Mouse (Mus musculus) kidney, postnatal 25 days (tissue): Measurements from ENCODE around the gene Ythdf2.

Experiments
- DNase-seq, 2 experiments: peaks; one replicate each; pipeline ENCODE4 v3.0.0; 2021; ENCODE audit warnings: mixed read lengths in 2 of 2

Ythdf2 gene

GRCm38 (mm10) chr4:132209299-132209698, 2.8 kb downstream of the Ythdf2 start:
- DNase-seq: no peak

GRCm38 (mm10) chr4:132207280-132207679, 4.8 kb downstream of the Ythdf2 start:
- DNase-seq: no peak

- no peak for DNase-seq
These were observed 13.3 kb downstream of the Ythdf2 start for GRCm38 (mm10) chr4:132198771-132199170.

GRCm38 (mm10) chr4:132198285-132198712, 13.8 kb downstream of the Ythdf2 start:
- DNase-seq: peak; percentile 71 to 72

GRCm38 (mm10) chr4:132194975-132195374, 17.1 kb downstream of the Ythdf2 start:
- peak; percentile 54 to 63 for DNase-seq

- no peak for DNase-seq
These were observed 17.7 kb downstream of the Ythdf2 start for GRCm38 (mm10) chr4:132194373-132194772.

GRCm38 (mm10) chr4:132187826-132188401, 24.2 kb downstream of the Ythdf2 start:
- no peak for DNase-seq

- no peak for DNase-seq
These were observed 28.9 kb downstream of the Ythdf2 start for GRCm38 (mm10) chr4:132183162-132183561.

GRCm38 (mm10) chr4:132181721-132182658, 30.1 kb downstream of the Ythdf2 start:
- peak; percentile 46 to 76 for DNase-seq

GRCm38 (mm10) chr4:132180710-132181109, 31.4 kb downstream of the Ythdf2 start:
- DNase-seq: peak in 1 of 2 experiments; percentile 60

- peak; percentile 52 to 77 for DNase-seq
These were observed 33.5 kb downstream of the Ythdf2 start for GRCm38 (mm10) chr4:132178630-132179059.

GRCm38 (mm10) chr4:132176474-132176873, 35.6 kb downstream of the Ythdf2 start:
- no peak for DNase-seq

- no peak for DNase-seq
These were observed 41.2 kb downstream of the Ythdf2 start for GRCm38 (mm10) chr4:132170891-132171290.

GRCm38 (mm10) chr4:132169761-132170160, 42.3 kb downstream of the Ythdf2 start:
- no peak for DNase-seq

GRCm38 (mm10) chr4:132169271-132169670, 42.8 kb downstream of the Ythdf2 start:
- DNase-seq: no peak

- DNase-seq: no peak
These were observed 44.7 kb downstream of the Ythdf2 start for GRCm38 (mm10) chr4:132167436-132167835.

GRCm38 (mm10) chr4:132166350-132167290, 45.5 kb downstream of the Ythdf2 start:
- no peak for DNase-seq

- DNase-seq: no peak
These were observed 46.4 kb downstream of the Ythdf2 start for GRCm38 (mm10) chr4:132165691-132166090.

GRCm38 (mm10) chr4:132156941-132157622, 55.0 kb downstream of the Ythdf2 start:
- no peak for DNase-seq

GRCm38 (mm10) chr4:132154877-132155670, 57.0 kb downstream of the Ythdf2 start:
- DNase-seq: no peak

GRCm38 (mm10) chr4:132151673-132152072, 60.4 kb downstream of the Ythdf2 start:
- DNase-seq: no peak
